Mouse (Mus musculus): ENCODE data around the gene Clec4b1. TPM values are rescaled to one million over a fixed set of nuclear protein-coding genes. Genes with fewer than 3 reads are reported as not detected.
"Not testable (repeated sequence)": the region's sequence is repeated elsewhere in the genome, so short reads cannot be mapped to it uniquely, and the experiment has no call there.

Gene Clec4b1
- not detected in 2 replicates for polyA plus RNA-seq (2016; fragmentation: Nextera tagmentation; extraction: Ambion mirVana)

DNA sequence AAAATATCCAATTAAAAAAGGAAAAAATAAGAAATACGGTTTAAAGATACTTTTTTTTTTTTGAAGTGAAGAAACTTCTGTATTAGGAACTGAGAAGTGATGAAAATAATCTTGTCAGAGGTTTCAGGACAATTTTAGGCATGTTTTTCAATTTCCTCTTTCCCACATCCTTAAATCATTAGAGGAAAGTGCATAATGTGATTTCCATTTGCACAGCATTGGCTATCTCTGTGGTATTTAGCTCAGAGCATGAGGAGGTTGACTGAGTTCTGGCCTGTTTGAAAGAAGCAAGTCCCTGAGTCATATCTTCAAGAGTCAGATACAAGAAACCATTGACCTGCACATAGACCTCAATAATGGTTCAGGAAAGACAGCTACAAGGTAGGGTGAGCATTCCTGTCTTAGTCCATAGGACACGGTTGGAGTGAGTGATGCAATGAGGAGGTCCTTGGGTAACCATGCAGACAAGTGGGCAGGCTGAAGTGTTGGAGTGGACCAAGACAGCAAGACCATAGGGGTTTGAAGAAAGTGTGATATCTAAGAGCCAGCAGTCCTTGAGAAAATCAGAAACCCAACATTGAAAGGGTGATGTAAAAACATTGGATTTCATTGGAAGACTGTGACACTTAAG, at the start of gene Clec4b1:
Clec4b1 (plus strand) TSS at position 221 of the 631 bp plus-strand sequence.
- Histone ChIP-seq H3K9me3 (peaks cover 21% of the 10 kb centered on the region; the same call in 1 of the 2 replicates), H3K4me3 (no peak within 1 kb of the TSS), H3K27me3 (ENCODE audit: insufficient read depth, poor library complexity, severe bottlenecking) (no peaks in the 10 kb centered on the region), H3K27ac (no peak within 1 kb of the TSS), H3K4me1 (replicated peaks) (no peaks in the 10 kb centered on the region), H3K36me3 (no peaks in the 10 kb centered on the region)
- no peak for DNase-seq (ENCODE audit: low spot score)
- WGBS = 84% methylated on average over 2 of the region's 2 CpGs

DNA sequence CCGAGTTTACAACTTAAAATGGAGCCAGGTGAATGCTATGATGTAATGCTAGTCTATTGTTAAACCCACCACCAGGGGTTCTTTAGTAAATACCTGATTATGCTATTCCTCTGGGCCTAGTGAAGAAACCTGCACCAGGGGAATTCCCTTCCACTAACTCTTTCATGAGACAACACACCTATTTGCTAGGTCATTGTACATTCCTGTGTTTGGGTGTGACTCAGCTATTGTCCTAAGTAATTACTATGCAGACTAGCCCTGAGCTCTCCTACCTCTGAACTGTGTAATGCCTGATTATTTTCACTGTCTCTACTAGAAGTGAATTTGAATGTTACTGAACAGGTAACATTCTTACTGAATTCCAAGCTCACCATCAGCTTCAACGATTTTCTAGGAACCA, 45.1 kb upstream of the Clec4b1 start:
- H3K27me3 ChIP-seq (ENCODE audit: insufficient read depth, poor library complexity, severe bottlenecking); DNase-seq (ENCODE audit: low spot score); H3K27ac ChIP-seq; H3K36me3 ChIP-seq; H3K9me3 ChIP-seq; H3K4me1 ChIP-seq (replicated peaks); H3K4me3 ChIP-seq: not testable (repeated sequence)
- WGBS = 76% methylated on average over 2 of the region's 2 CpGs

DNA sequence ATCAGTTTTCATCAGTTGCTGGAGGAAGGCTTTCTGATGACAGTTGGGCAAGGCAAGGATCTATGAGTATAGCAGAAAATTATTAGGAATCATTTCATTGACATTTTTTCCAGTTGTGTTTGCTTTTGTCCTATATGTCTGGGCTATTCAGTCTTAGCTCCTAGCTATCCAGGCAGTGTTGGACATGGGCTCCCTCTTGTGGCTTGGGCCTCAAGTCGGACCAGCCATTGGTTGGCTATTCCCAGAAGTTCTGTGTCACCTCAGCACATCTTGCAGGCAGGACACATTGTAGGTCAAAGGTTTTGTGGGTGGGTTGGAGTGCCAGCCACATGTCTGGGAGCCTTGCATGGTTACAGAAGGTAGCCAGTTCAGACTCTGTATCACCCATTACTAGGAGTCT, 44.2 kb upstream of the Clec4b1 start:
- Histone ChIP-seq H3K4me1 (replicated peaks) (no peaks in the 10 kb centered on the region), H3K27me3 (ENCODE audit: insufficient read depth, poor library complexity, severe bottlenecking) (no peaks in the 10 kb centered on the region), H3K36me3 (no peaks in the 10 kb centered on the region), H3K9me3 (no peaks in the 10 kb centered on the region), H3K27ac (no peak overlapping the region), H3K4me3 (no peak overlapping the region)
- DNase-seq (ENCODE audit: low spot score) = no peak
- 63% methylated on average over 1 of the region's 1 CpGs for WGBS

DNA sequence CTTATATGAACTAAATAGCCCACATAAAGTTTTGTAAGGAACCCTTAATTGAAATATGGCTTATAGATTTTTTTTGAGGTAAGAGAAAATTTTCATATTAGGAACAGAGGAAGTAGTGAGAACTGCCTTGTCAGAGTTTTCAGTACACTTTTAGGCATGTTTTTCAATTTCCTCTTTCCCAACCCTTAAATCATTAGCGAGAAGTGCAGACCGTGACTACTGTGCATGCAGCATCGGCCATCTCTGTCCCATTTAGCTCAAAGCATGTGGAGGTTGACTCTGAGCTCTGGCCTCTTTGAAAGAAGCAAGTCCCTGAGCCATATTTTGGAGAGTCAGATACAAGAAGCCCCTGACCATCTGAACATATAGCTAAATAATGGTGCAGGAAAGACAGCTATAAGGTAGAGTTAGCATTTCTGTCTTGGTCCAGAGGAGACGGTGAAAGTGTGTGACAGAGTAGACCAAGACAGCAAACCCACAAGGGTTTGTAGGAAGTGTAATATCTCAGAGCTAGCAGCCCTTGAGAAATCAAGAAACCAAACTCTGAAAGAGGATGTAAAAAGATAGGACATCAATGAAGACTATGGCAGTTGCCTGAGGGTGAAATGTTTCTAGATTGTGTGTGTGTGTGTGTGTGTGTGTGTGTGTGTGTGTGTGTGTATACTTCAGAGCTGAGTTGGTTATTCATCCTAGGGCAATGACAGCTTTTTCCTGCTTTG, 45.5 kb downstream of the Clec4b1 start:
- no peak overlapping the region for H3K27ac ChIP-seq
- H3K9me3 ChIP-seq = 0 out of 2 replicates have a peak, but pooled peaks cover 3% of the 10 kb centered on the region
- 87% methylated on average over 4 of the region's 4 CpGs for WGBS
- H3K4me3 ChIP-seq = no peak overlapping the region
- H3K4me1 ChIP-seq (replicated peaks) = no peaks in the 10 kb centered on the region
- no peaks in the 10 kb centered on the region for H3K36me3 ChIP-seq
- no peak for DNase-seq (ENCODE audit: low spot score)
- H3K27me3 ChIP-seq (ENCODE audit: insufficient read depth, poor library complexity, severe bottlenecking) = no peaks in the 10 kb centered on the region

DNA sequence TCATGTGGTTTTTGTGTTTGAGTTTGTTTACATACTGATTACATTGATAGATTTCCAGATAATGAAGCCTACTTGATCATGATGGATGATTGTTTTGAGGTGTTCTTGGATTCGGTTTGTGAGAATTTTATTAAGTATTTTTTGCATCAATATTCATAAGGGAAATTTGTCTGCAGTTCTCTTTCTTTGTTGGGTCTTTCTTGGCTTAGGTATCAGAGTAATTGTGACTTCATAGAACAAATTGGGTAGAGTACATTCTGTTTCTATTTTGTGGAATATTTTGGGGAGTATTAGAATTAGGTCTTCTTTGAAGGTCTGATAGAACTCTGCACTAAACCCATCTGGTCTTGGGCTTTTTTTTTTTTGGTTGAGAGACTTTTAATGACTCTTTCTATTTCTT, 56.4 kb downstream of the Clec4b1 start, which contains the start of gene Clec4a2:
Clec4a2 (plus strand) TSS at position 301 of the 400 bp plus-strand sequence.
- H3K9me3 ChIP-seq = peaks cover 14% of the 10 kb centered on the region; the same call in 1 of the 2 replicates
- H3K27me3 ChIP-seq (ENCODE audit: insufficient read depth, poor library complexity, severe bottlenecking); H3K36me3 ChIP-seq; H3K4me1 ChIP-seq (replicated peaks); H3K27ac ChIP-seq; H3K4me3 ChIP-seq; DNase-seq (ENCODE audit: low spot score): not testable (repeated sequence)
- WGBS = 74% methylated on average over 1 of the region's 1 CpGs

Other genes with a start within 250 kb of the Clec4b1 start
- 38.5 and 57.1 TPM in 2 replicates for gene Slc2a3, start 248.3 kb upstream of the Clec4b1 start, polyA plus RNA-seq (2016; fragmentation: Nextera tagmentation; extraction: Ambion mirVana)
- 2.5 and 3.6 TPM in 2 replicates for gene Foxj2, start 230.0 kb upstream of the Clec4b1 start, polyA plus RNA-seq (2016; fragmentation: Nextera tagmentation; extraction: Ambion mirVana)
- gene C3ar1, start 193.8 kb upstream of the Clec4b1 start, polyA plus RNA-seq (2016; fragmentation: Nextera tagmentation; extraction: Ambion mirVana) = 1.7 and 2.2 TPM in 2 replicates
- 60.9 and 61.0 TPM in 2 replicates for gene Necap1, start 175.5 kb upstream of the Clec4b1 start, polyA plus RNA-seq (2016; fragmentation: Nextera tagmentation; extraction: Ambion mirVana)
- gene Clec4a1, start 128.1 kb upstream of the Clec4b1 start, polyA plus RNA-seq (2016; fragmentation: Nextera tagmentation; extraction: Ambion mirVana) = 0.60 and 1.8 TPM in 2 replicates
- 0.44 and 0.55 TPM in 2 replicates for gene Clec4a3, start 97.4 kb upstream of the Clec4b1 start, polyA plus RNA-seq (2016; fragmentation: Nextera tagmentation; extraction: Ambion mirVana)
- gene Clec4a4, start 59.6 kb upstream of the Clec4b1 start, polyA plus RNA-seq (2016; fragmentation: Nextera tagmentation; extraction: Ambion mirVana) = not detected in 2 replicates
- gene Clec4a2, start 56.5 kb downstream of the Clec4b1 start, polyA plus RNA-seq (2016; fragmentation: Nextera tagmentation; extraction: Ambion mirVana) = 0.42 and 0.98 TPM in 2 replicates
- not detected in 2 replicates for gene Clec4b2, start 122.9 kb downstream of the Clec4b1 start, polyA plus RNA-seq (2016; fragmentation: Nextera tagmentation; extraction: Ambion mirVana)
- 0.18 TPM in 1 of 2 replicates, not detected in the other for gene Clec4n, start 179.9 kb downstream of the Clec4b1 start, polyA plus RNA-seq (2016; fragmentation: Nextera tagmentation; extraction: Ambion mirVana)
- gene Clec4d, start 212.1 kb downstream of the Clec4b1 start, polyA plus RNA-seq (2016; fragmentation: Nextera tagmentation; extraction: Ambion mirVana) = not detected in 2 replicates
- gene Clec4e, start 239.9 kb downstream of the Clec4b1 start, polyA plus RNA-seq (2016; fragmentation: Nextera tagmentation; extraction: Ambion mirVana) = not detected in 2 replicates